Mouse (Mus musculus) stomach, embryonic 16.5 days (tissue): ENCODE measurements around the gene Krt17. TPM values are rescaled to one million over a fixed set of nuclear protein-coding genes. Genes with fewer than 3 reads are reported as not detected.
"Not testable (repeated sequence)": the region's sequence is repeated elsewhere in the genome, so short reads cannot be mapped to it uniquely, and the experiment has no call there.

Experiments used
- ATAC-seq: fragments of 200-750 bp; cut with Nextera tagmentation; 2 replicates; pipeline ENCODE4 v1.8.0; 2017; ENCODE audit warnings: moderate number of reproducible peaks, moderate TSS enrichment; ENCODE audit not compliant: insufficient read depth, low FRiP score
- H3K27ac ChIP-seq: fragments of 300-500 bp; sonication (generic); 2 replicates; pipeline ENCODE4 v1.5.1; 2014; ENCODE audit warnings: low read length
- H3K27me3 ChIP-seq: fragments of 300-500 bp; sonication (generic); 2 replicates; pipeline ENCODE4 v1.6.1; 2014; ENCODE audit warnings: low read length, control low read depth, mixed read lengths; ENCODE audit not compliant: control insufficient read depth, insufficient read depth
- H3K36me3 ChIP-seq: fragments of 300-500 bp; sonication (generic); 2 replicates; pipeline ENCODE4 v1.6.1; 2014; ENCODE audit warnings: low read length; ENCODE audit not compliant: control insufficient read depth, insufficient read depth
- H3K4me1 ChIP-seq: fragments of 300-500 bp; sonication (generic); 2 replicates; pipeline ENCODE4 v1.6.1; 2014; ENCODE audit warnings: low read length, control low read depth, mixed read lengths; ENCODE audit not compliant: control insufficient read depth, insufficient read depth
- H3K4me2 ChIP-seq: fragments of 300-500 bp; sonication (generic); 2 replicates; pipeline ENCODE4 v1.6.1; 2014; ENCODE audit warnings: low read depth, low read length, mixed read lengths
- H3K4me3 ChIP-seq: fragments of 300-500 bp; sonication (generic); replicated peaks from 2 replicates; pipeline ENCODE4 v1.5.1; 2014; ENCODE audit warnings: mild to moderate bottlenecking, low read length
- H3K9ac ChIP-seq: fragments of 300-500 bp; sonication (generic); 2 replicates; pipeline ENCODE4 v1.6.1; 2014; ENCODE audit warnings: low read length
- H3K9me3 ChIP-seq: fragments of 300-500 bp; sonication (generic); replicated peaks from 2 replicates; pipeline ENCODE4 v1.6.1; 2016; ENCODE audit warnings: low read length, control low read depth; ENCODE audit not compliant: control insufficient read depth
- WGBS: fragments of 180-500 bp; shearing (Covaris S2); extraction: QIAGEN DNeasy Blood & Tissue Kit; methylation state at CpG from one replicate; pipeline ENCODE4 v1.1.7; 2014; 5-methylcytosine and 5-hydroxymethylcytosine counted together
- polyA plus RNA-seq: library from polyadenylated mRNA; unstranded; fragments of >200 nt; fragmentation: Nextera tagmentation; extraction: Ambion mirVana; gene quantifications from 2 replicates; pipeline ENCODE4 v1.2.1, GENCODE M21; 2015

The Krt17 gene
- polyA plus RNA-seq: 34.0 and 45.6 TPM in 2 replicates

DNA sequence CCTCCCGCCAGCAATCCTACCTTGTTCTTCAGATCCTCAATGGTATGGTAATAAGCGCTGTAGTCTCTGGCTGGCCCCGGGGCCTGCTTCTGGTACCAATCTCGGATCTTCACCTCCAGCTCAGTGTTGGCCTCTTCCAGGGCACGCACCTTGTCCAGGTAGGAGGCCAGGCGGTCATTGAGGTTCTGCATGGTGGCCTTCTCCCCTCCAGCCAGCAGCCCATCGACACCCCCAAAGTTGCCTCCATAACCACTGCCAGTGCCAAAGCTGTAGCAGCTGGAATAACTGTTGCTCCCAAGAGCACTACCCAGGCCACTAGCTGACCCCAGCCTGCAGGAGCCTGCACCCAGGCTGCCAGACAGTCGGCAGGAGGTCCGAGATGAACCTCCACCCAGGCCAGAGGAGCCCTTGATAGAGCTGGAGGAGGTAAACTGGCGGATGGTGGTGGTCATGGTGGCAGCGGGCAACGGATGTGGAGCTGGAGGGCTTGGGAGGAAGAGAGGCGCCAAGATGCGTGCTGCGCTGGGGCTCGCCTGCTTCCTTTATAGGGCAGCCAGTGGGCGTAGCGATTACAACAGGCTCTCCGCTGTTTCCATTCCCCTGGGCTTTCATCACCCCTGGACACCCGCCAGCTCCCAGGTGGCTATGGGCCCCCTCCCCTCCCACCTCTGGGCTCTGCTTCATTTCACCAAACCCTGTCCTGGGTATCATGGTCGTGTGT is at the start of gene Krt17:
Krt17 (minus strand) TSS at position 516 of the 721 bp plus-strand sequence.
- Histone ChIP-seq H3K9ac (no peak within 1 kb of the TSS), H3K27ac (peak within 1 kb of the TSS; percentile 69), H3K36me3 (no peaks in the 10 kb centered on the region), H3K9me3 (no peaks in the 10 kb centered on the region), H3K4me1 (peaks cover 8% of the 10 kb centered on the region; the same call in 1 of the 2 replicates), H3K4me2 (peak within 1 kb of the TSS; percentile 35; the same call in 1 of the 2 replicates), H3K4me3 (0 out of 2 replicates have a peak within 1 kb of the TSS, but pooled peaks have one; percentile 7), H3K27me3 (no peaks in the 10 kb centered on the region)
- peak; percentile 33; the same call in 1 of the 2 replicates for ATAC-seq
- WGBS: 71% methylated on average over 21 of the region's 21 CpGs

DNA sequence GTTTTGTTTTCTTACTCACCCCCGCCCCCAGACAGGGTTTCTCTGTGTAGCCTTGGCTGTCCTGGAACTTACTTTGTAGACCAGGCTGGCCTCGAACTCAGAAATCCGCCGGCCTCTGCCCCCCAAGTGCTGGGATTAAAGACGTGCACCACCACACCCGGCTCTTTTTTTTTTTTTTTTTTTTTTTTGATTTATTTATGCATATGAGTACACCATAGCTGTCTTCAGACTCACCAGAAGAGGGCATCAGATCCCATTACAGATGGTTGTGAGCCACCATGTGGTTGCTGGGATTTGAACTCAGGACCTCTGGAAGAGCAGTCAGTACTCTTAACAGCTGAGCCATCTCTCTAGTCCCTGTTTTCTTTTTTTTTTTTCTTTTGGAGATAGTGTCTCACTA is 47.8 kb upstream of the Krt17 start:
- H3K9ac ChIP-seq, ATAC-seq, H3K9me3 ChIP-seq, H3K4me3 ChIP-seq, H3K4me2 ChIP-seq, H3K4me1 ChIP-seq, H3K27ac ChIP-seq, H3K27me3 ChIP-seq, H3K36me3 ChIP-seq: not testable (repeated sequence)
- WGBS: 92% methylated on average over 5 of the region's 6 CpGs

DNA sequence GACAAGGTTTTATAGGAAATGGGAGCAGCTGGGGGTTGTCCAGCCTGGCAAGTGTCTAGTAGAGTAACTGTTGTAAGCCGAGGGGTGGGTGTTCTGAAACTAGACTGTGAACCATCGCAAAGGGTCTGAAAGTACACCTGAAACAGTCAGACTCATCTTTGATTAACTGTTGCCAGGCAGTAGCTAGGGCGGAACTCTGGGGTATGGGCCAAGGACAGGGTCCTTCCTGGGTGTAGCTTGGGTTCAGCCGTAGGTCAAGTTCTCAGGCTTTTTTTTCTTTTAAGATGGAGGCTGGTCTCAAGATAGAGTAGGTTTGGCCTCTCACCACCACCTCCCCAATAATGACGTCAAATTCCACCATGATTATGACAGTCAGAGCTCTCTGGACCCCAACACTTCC is 47.1 kb upstream of the Krt17 start:
- H3K36me3 ChIP-seq: no peaks in the 10 kb centered on the region
- no peaks in the 10 kb centered on the region for H3K4me1 ChIP-seq
- H3K9me3 ChIP-seq: no peaks in the 10 kb centered on the region
- H3K4me3 ChIP-seq: no peak overlapping the region
- H3K27ac ChIP-seq: no peak overlapping the region
- 74% methylated on average over 5 of the region's 5 CpGs for WGBS
- ATAC-seq: no peak
- H3K9ac ChIP-seq: no peak overlapping the region
- no peaks in the 10 kb centered on the region for H3K27me3 ChIP-seq
- no peak overlapping the region for H3K4me2 ChIP-seq

DNA sequence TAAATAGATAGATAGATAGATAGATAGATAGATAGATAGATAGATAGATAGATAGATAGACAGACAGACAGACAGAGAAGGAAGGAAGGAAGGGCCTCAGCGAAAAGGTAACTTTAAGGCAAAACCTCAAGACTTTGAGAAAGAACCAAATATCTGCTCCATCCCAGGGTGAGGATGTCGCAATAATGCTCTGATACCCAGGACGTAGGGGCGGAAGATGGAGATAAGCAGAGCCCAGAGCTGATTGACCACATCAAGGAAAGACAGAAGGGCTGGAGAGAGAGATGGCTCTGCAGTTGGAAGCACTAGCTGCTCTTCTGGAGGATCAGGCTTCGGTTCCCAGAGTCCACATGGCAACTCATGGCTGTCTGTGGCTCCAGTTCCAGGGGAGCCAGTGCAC is 40.5 kb upstream of the Krt17 start:
- no peak overlapping the region for H3K4me3 ChIP-seq
- 74% methylated on average over 5 of the region's 5 CpGs for WGBS

DNA sequence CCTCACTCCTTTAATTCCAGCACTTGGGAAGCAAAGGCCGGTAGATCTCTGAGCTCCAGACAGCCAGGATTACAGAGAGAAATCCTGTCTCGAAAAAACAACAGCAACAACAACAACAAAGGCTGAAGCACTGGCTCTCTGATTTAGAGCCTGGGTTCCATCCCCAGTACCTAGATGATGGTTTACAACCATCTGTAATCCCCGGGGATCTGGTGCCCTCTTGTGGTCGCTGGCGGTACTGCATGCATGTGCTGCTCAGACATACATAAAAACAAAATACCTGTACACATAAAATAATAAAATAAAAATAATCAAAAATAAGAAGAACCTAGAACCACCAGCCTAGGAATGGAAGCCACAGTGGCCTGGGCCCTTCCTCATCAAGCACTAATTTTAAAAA is 39.5 kb upstream of the Krt17 start:
- Histone ChIP-seq H3K9me3 (no peaks in the 10 kb centered on the region), H3K4me3 (no peak overlapping the region), H3K4me2 (no peak overlapping the region), H3K36me3 (no peaks in the 10 kb centered on the region), H3K27ac (no peak overlapping the region), H3K4me1 (no peaks in the 10 kb centered on the region), H3K27me3 (no peaks in the 10 kb centered on the region), H3K9ac (no peak overlapping the region)
- 6% methylated on average over 5 of the region's 5 CpGs for WGBS
- ATAC-seq: no peak

More for the DNA sequence above, 40.5 kb upstream of the Krt17 start:
- Histone ChIP-seq H3K4me2 (no peak overlapping the region), H3K9ac (no peak overlapping the region), H3K9me3 (no peaks in the 10 kb centered on the region), H3K27me3 (no peaks in the 10 kb centered on the region), H3K4me1 (no peaks in the 10 kb centered on the region), H3K27ac (no peak overlapping the region), H3K36me3 (no peaks in the 10 kb centered on the region)
- ATAC-seq: no peak

DNA sequence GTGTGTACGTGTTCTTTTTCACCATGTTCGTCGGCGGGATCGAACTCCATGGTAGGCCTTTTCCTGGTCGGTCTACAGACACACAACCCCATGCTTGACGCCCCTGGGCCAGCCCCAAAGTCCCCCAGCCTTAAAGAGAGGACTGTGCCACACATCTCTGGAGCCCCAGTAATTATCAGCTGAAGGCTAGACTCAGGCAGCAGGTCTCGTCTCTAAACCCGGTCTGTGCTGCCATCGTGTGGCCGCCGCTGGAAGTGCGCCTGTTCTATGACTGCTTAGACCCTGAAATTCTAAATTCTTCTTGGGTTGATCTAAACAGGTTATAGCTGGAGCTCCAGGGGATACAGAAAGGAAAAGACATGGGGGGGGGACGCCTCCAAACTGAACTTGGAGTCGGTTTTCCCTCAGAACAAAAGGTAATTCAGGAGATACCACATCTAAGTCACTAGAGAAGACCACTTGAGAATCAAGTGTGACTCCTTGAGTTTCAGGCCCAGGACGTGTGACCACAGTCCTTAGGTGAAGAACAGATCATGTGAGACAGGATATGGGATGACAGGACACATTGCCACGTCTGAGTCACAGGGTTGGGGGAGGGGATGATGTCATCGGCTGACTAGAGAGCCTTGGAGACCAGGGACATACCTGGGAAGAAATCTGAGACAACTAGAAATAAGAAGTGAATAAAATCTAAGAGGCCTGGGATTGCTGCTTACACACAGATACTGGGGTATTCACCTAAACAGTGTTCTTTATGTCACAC is 37.6 kb upstream of the Krt17 start:
- no peaks in the 10 kb centered on the region for H3K27me3 ChIP-seq
- H3K27ac ChIP-seq: no peak overlapping the region
- no peak overlapping the region for H3K4me3 ChIP-seq

DNA sequence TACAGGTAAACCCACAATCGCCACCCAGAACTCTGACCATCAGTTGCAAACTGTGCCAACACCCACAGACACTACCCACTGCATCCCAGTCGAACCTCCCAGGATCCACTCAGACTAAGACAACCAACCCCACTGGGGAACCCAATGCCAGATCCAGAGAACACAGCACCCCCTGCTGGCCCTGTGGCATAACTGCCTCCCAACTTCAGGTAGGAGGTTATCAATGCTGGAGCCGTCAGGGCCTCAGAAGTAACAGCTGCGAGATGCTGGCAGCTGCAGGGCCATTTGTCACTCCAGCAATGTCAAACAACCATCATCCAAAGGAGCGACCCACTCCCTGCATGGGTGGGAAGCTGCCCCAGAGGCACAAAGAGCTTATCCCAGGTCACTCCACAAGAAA is 37.0 kb upstream of the Krt17 start:
- no peak overlapping the region for H3K4me3 ChIP-seq
- 23% methylated on average over 5 of the region's 5 CpGs for WGBS

More for the DNA sequence above, 37.6 kb upstream of the Krt17 start:
- 17% methylated on average over 18 of the region's 18 CpGs for WGBS
- Histone ChIP-seq H3K9me3 (no peaks in the 10 kb centered on the region), H3K4me1 (no peaks in the 10 kb centered on the region), H3K9ac (no peak overlapping the region), H3K4me2 (peak overlapping the region; percentile 40), H3K36me3 (no peaks in the 10 kb centered on the region)
- ATAC-seq: no peak

DNA sequence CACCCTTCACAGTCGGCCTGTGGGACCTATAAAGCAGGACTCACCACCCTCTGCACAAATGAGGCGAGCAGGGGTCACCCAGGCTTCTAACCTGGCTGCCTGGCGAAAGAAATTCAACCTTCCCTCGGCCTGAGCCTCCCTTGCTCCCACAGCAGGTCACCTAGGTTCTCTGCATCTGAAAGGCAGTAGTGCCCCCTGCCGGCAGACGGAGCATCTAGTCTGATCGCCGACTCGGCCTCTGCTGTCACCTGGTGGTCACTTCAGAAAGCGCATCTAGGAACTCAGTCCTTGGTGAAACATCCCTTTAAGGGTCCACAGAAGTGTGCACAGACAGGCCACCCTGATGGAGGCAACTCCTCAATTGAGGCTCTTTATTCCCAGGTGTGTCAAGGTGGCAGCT is 34.5 kb upstream of the Krt17 start:
- Histone ChIP-seq H3K4me1 (peaks cover 10% of the 10 kb centered on the region), H3K4me3 (no peak overlapping the region), H3K36me3 (no peaks in the 10 kb centered on the region), H3K9me3 (no peaks in the 10 kb centered on the region), H3K9ac (peak overlapping the region; percentile 49; the same call in 1 of the 2 replicates), H3K27ac (no peak overlapping the region), H3K27me3 (no peaks in the 10 kb centered on the region), H3K4me2 (no peak overlapping the region)
- WGBS: 6% methylated on average over 10 of the region's 10 CpGs
- ATAC-seq: peak; percentile 61

More for the DNA sequence above, 37.0 kb upstream of the Krt17 start:
- Histone ChIP-seq H3K27ac (no peak overlapping the region), H3K4me1 (no peaks in the 10 kb centered on the region), H3K4me2 (peak overlapping the region; percentile 40), H3K9me3 (no peaks in the 10 kb centered on the region), H3K27me3 (no peaks in the 10 kb centered on the region), H3K36me3 (no peaks in the 10 kb centered on the region), H3K9ac (no peak overlapping the region)
- ATAC-seq: no peak

DNA sequence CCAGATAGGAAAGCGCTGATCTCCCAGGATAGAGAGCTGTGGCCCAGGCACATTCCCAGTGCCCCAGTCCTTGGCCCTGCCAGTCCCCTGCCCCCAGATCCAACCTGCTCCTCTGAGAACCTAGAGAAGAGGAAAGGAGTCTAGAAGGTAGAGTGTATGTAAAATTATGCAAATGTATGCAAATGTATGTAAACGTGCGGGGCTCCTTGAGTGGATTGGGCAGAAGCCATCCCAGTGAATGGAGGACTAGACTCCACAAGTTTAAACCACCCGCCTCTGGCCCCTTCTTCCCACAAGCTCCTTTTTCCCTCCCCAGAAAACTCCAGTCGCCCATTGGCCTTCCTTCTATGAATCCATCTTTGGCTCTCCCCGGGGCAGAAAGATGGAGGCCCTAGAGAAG is 32.1 kb upstream of the Krt17 start:
- WGBS: 62% methylated on average over 6 of the region's 6 CpGs
- Histone ChIP-seq H3K9me3 (no peaks in the 10 kb centered on the region), H3K27ac (no peak overlapping the region), H3K27me3 (no peaks in the 10 kb centered on the region), H3K4me1 (peaks cover 24% of the 10 kb centered on the region), H3K36me3 (no peaks in the 10 kb centered on the region), H3K9ac (no peak overlapping the region), H3K4me2 (no peak overlapping the region), H3K4me3 (no peak overlapping the region)
- no peak for ATAC-seq
